Mouse (Mus musculus): ENCODE measurements around the gene Emp2. TPM values are rescaled to one million over a fixed set of nuclear protein-coding genes. Genes with fewer than 3 reads are reported as not detected.

The Emp2 gene
- polyA plus RNA-seq, 1 experiment from 2014 or later, result 44.6 TPM

GRCm38 (mm10) chr16:10338601-10339000 lies 24.8 kb upstream of the Emp2 start:
- ATAC-seq (replicated peaks; ENCODE audit: insufficient number of reproducible peaks, insufficient read depth, low FRiP score, low read depth), result no peak
- H3K36me3 ChIP-seq, result no peaks in the 10 kb centered on the region
- no peak overlapping the region for H3K9ac ChIP-seq
- H3K9me3 ChIP-seq (replicated peaks), result no peaks in the 10 kb centered on the region
- peak overlapping the region; percentile 84 for H3K27ac ChIP-seq
- H3K27me3 ChIP-seq, result no peaks in the 10 kb centered on the region
- WGBS, result 67% methylated on average over 5 of the region's 5 CpGs
- H3K4me1 ChIP-seq (replicated peaks), result peaks cover 28% of the 10 kb centered on the region
- H3K4me3 ChIP-seq, result no peak overlapping the region
- H3K4me2 ChIP-seq, result no peak overlapping the region

- H3K27ac ChIP-seq, result peak overlapping the region; percentile 84
- H3K4me1 ChIP-seq (replicated peaks), result peaks cover 28% of the 10 kb centered on the region
- WGBS, result 42% methylated on average over 13 of the region's 13 CpGs
- H3K4me2 ChIP-seq, result no peak overlapping the region
- H3K36me3 ChIP-seq, result no peaks in the 10 kb centered on the region
- no peaks in the 10 kb centered on the region for H3K9me3 ChIP-seq (replicated peaks)
- ATAC-seq (replicated peaks; ENCODE audit: insufficient number of reproducible peaks, insufficient read depth, low FRiP score, low read depth), result peak; percentile 58
- no peaks in the 10 kb centered on the region for H3K27me3 ChIP-seq
- no peak overlapping the region for H3K4me3 ChIP-seq
- H3K9ac ChIP-seq, result no peak overlapping the region
Measured at GRCm38 (mm10) chr16:10337422-10338197, 23.8 kb upstream of the Emp2 start.

DNA sequence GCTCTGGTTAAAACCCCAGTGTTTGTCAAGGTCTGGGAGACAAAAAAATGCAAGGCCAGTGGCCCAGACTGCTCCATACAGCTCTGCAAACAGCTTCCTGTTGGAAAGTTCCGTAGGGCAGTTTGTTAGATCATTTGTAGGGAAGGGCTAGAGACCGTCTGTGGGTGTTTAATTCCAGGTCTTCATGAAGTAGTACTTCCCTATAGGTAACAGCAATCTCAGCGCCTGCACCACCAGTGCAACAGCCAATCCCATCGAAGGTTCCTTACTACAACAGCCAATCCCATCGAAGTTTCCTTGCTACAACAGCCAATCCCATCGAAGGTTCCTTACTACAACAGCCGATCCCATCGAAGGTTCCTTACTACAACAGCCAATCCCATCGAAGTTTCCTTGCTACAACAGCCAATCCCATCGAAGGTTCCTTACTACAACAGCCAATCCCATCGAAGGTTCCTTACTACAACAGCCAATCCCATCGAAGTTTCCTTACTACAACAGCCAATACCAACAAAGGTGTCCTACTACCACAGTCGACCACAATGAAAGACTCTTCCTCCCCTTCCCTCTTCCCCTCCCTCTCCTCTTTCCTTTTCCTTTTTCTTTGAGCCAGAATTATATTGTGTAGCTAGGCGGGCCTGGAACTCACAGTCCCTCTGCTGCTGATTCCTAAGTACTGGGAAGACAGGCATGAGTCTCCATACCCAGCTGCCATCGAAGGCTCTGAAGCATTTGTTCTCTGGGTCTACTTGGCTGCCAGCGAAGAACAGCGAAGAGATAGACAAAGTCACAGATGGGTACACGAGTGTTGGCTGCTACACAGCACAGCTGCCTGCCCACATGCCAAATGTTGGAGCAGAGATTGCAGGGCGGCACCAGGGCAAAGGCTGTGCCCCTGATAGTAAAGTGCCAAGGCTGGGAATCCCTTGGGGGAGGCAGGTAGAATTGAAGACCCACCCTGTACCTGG lies 23.0 kb upstream of the Emp2 start:
- WGBS, result 86% methylated on average over 19 of the region's 19 CpGs

DNA sequence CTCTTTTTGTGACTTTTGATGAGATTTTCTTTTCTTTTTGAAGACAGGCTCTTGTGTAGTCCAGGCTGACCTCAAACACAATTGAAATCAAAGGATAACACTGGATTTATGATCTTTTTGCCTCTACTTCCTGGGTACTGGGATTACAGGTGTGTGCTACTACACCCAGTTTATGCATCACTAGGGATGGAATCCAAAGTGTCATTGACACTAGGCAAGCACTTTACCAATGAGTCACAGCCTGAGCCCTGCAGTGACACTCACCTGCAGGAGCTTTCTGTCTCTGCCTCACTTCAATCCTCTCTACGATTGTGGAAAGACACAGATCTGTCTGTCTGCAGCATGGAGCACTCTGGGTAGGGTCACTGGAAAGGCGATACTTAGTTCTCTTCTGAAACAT lies 22.2 kb upstream of the Emp2 start:
- ATAC-seq (replicated peaks; ENCODE audit: insufficient number of reproducible peaks, insufficient read depth, low FRiP score, low read depth), result no peak
- Histone ChIP-seq H3K9me3 (replicated peaks) (no peaks in the 10 kb centered on the region), H3K36me3 (no peaks in the 10 kb centered on the region), H3K27ac (no peak overlapping the region), H3K9ac (no peak overlapping the region), H3K4me1 (replicated peaks) (peaks cover 19% of the 10 kb centered on the region), H3K4me2 (no peak overlapping the region), H3K4me3 (no peak overlapping the region), H3K27me3 (no peaks in the 10 kb centered on the region)
- 75% methylated on average over 2 of the region's 2 CpGs for WGBS

More for the DNA sequence above, 23.0 kb upstream of the Emp2 start:
- Histone ChIP-seq H3K4me3 (no peak overlapping the region), H3K4me2 (no peak overlapping the region), H3K27ac (peak overlapping the region; percentile 84), H3K9ac (no peak overlapping the region), H3K36me3 (no peaks in the 10 kb centered on the region), H3K4me1 (replicated peaks) (peaks cover 26% of the 10 kb centered on the region), H3K9me3 (replicated peaks) (no peaks in the 10 kb centered on the region), H3K27me3 (no peaks in the 10 kb centered on the region)
- ATAC-seq (replicated peaks; ENCODE audit: insufficient number of reproducible peaks, insufficient read depth, low FRiP score, low read depth), result peak; percentile 40; the same call in 1 of the 2 replicates

DNA sequence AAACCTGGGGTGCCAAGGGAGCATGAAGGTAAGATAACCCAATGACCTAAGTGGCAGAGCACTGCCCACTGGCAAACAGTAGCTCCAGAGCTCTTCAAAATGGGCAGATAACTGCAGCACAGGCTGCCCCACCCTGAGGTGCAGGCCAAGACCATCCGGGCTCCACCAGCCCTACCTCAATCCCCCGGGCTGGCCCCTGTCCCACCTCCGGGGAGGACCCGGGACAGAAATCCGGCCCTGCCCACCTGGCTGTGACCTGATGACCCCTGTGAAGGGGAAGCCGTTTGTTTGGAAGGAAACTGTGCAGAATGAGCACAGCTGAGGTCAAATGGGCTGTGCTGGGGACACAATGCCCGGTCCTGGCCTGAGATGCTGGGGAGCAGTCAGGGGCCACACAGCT lies 19.0 kb upstream of the Emp2 start:
- peaks cover 9% of the 10 kb centered on the region for H3K4me1 ChIP-seq (replicated peaks)
- H3K9me3 ChIP-seq (replicated peaks), result no peaks in the 10 kb centered on the region
- no peaks in the 10 kb centered on the region for H3K27me3 ChIP-seq
- H3K36me3 ChIP-seq, result no peaks in the 10 kb centered on the region
- ATAC-seq (replicated peaks; ENCODE audit: insufficient number of reproducible peaks, insufficient read depth, low FRiP score, low read depth), result no peak
- H3K4me2 ChIP-seq, result no peak overlapping the region
- H3K27ac ChIP-seq, result no peak overlapping the region
- 39% methylated on average over 7 of the region's 7 CpGs for WGBS
- no peak overlapping the region for H3K9ac ChIP-seq
- no peak overlapping the region for H3K4me3 ChIP-seq

GRCm38 (mm10) chr16:10330586-10331495 lies 17.1 kb upstream of the Emp2 start:
- no peak for ATAC-seq (replicated peaks; ENCODE audit: insufficient number of reproducible peaks, insufficient read depth, low FRiP score, low read depth)
- H3K4me2 ChIP-seq, result no peak overlapping the region
- H3K4me3 ChIP-seq, result no peak overlapping the region
- H3K36me3 ChIP-seq, result no peaks in the 10 kb centered on the region
- H3K9ac ChIP-seq, result no peak overlapping the region
- H3K4me1 ChIP-seq (replicated peaks), result no peaks in the 10 kb centered on the region
- no peaks in the 10 kb centered on the region for H3K9me3 ChIP-seq (replicated peaks)
- WGBS, result 73% methylated on average over 12 of the region's 12 CpGs
- H3K27me3 ChIP-seq, result no peaks in the 10 kb centered on the region
- no peak overlapping the region for H3K27ac ChIP-seq

- no peaks in the 10 kb centered on the region for H3K36me3 ChIP-seq
Measured at GRCm38 (mm10) chr16:10327563-10328333, 14.0 kb upstream of the Emp2 start.

DNA sequence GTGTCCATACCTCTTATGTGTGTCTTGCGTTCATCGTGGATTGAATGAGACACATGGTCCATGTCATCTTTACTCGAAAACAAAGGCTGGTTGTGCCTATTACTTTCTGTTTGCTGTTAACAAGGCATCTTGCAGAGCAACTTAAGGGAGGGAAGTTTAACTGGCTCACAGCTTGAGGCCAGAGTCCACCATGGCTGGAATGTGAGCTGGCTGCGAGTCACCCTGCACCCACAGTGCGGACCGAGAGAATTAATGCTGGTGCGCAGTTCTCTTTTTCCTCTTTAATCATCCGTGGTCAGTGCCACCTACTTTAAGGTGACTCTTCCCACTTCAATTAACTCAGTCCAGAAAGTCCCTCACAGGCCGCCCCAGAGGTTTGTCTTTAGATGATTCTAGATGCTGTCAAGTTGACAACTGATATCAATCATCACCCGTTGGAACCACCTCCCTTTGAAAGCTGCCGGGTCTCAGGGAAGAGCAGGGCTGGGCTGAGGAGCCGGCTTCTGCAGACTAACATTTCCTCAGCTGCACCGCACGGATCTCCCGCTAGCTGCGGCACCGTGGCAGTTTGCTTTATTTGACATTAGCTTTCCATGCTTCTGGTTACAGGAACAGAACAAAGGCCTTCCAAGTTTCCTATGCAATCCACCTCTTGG lies 6.3 kb upstream of the Emp2 start:
- Histone ChIP-seq H3K27ac (no peak overlapping the region), H3K4me2 (no peak overlapping the region), H3K9me3 (replicated peaks) (no peaks in the 10 kb centered on the region), H3K27me3 (peaks cover 11% of the 10 kb centered on the region; the same call in 1 of the 2 replicates), H3K36me3 (no peaks in the 10 kb centered on the region), H3K4me3 (no peak overlapping the region), H3K4me1 (replicated peaks) (0 out of 2 replicates have a peak, but pooled peaks cover 4% of the 10 kb centered on the region), H3K9ac (no peak overlapping the region)
- ATAC-seq (replicated peaks; ENCODE audit: insufficient number of reproducible peaks, insufficient read depth, low FRiP score, low read depth), result no peak
- WGBS, result 35% methylated on average over 17 of the region's 17 CpGs

More at GRCm38 (mm10) chr16:10327563-10328333, 14.0 kb upstream of the Emp2 start:
- Histone ChIP-seq H3K4me3 (no peak overlapping the region), H3K4me2 (no peak overlapping the region), H3K9me3 (replicated peaks) (no peaks in the 10 kb centered on the region), H3K27me3 (no peaks in the 10 kb centered on the region), H3K27ac (no peak overlapping the region), H3K9ac (no peak overlapping the region), H3K4me1 (replicated peaks) (no peaks in the 10 kb centered on the region)
- 67% methylated on average over 13 of the region's 13 CpGs for WGBS
- no peak for ATAC-seq (replicated peaks; ENCODE audit: insufficient number of reproducible peaks, insufficient read depth, low FRiP score, low read depth)

DNA sequence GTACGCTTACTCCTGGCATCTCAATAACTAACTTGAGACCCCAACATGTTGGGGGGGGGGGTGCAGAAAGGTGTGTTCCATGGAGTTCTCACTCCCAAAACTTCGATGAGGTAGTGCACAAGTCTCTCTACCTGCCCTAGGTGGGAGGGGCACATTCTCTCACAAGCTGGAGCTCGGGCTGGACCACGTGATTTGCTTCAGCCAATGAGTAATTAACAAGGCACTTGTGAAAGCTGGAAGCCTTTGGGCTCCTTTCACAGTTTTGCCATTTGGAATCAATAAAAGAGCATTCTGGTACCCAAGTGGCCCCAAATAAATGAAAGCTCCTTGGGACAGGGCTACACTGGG lies 3.4 kb upstream of the Emp2 start:
- peaks cover 11% of the 10 kb centered on the region for H3K27me3 ChIP-seq

More for the DNA sequence above, 3.4 kb upstream of the Emp2 start:
- Histone ChIP-seq H3K9ac (no peak overlapping the region), H3K4me2 (no peak overlapping the region), H3K4me1 (replicated peaks) (peaks cover 17% of the 10 kb centered on the region), H3K9me3 (replicated peaks) (no peaks in the 10 kb centered on the region), H3K27ac (no peak overlapping the region), H3K4me3 (no peak overlapping the region), H3K36me3 (no peaks in the 10 kb centered on the region)
- 60% methylated on average over 4 of the region's 4 CpGs for WGBS
- no peak for ATAC-seq (replicated peaks; ENCODE audit: insufficient number of reproducible peaks, insufficient read depth, low FRiP score, low read depth)

All from heart, embryonic 15.5 days (tissue).